Mouse (Mus musculus): Measurements from ENCODE around the gene Retn.

The Retn gene

GRCm38 (mm10) chr8:3626971-3627370 is 28.6 kb upstream of the Retn start:
- no peak overlapping the region for H3K4me3 ChIP-seq (replicated peaks; ENCODE audit: low read length)
- peaks cover 20% of the 10 kb centered on the region for H3K27me3 ChIP-seq (ENCODE audit: insufficient read depth, low read length)
- H3K4me1 ChIP-seq (replicated peaks; ENCODE audit: low read depth, low read length) = peaks cover 23% of the 10 kb centered on the region
- H3K36me3 ChIP-seq (ENCODE audit: insufficient read depth, low read length) = peaks cover 20% of the 10 kb centered on the region
- no peak for TF ChIP-seq CTCF (conservative IDR thresholded peaks at IDR 0.05; ENCODE audit: low read length)
- no peaks in the 10 kb centered on the region for H3K9me3 ChIP-seq (ENCODE audit: low read length)

- Histone ChIP-seq H3K9me3 (ENCODE audit: low read length) (no peaks in the 10 kb centered on the region), H3K4me3 (replicated peaks; ENCODE audit: low read length) (no peak overlapping the region), H3K27me3 (ENCODE audit: insufficient read depth, low read length) (peaks cover 20% of the 10 kb centered on the region), H3K4me1 (replicated peaks; ENCODE audit: low read depth, low read length) (peaks cover 21% of the 10 kb centered on the region), H3K36me3 (ENCODE audit: insufficient read depth, low read length) (peaks cover 20% of the 10 kb centered on the region)
- TF ChIP-seq CTCF (conservative IDR thresholded peaks at IDR 0.05; ENCODE audit: low read length) = peak; percentile 57
- no peak for TF ChIP-seq NANOG (IDR thresholded peaks at IDR 0.05; ENCODE audit: borderline replicate concordance, low read length)
Observed at GRCm38 (mm10) chr8:3628014-3628413, 27.6 kb upstream of the Retn start.

DNA sequence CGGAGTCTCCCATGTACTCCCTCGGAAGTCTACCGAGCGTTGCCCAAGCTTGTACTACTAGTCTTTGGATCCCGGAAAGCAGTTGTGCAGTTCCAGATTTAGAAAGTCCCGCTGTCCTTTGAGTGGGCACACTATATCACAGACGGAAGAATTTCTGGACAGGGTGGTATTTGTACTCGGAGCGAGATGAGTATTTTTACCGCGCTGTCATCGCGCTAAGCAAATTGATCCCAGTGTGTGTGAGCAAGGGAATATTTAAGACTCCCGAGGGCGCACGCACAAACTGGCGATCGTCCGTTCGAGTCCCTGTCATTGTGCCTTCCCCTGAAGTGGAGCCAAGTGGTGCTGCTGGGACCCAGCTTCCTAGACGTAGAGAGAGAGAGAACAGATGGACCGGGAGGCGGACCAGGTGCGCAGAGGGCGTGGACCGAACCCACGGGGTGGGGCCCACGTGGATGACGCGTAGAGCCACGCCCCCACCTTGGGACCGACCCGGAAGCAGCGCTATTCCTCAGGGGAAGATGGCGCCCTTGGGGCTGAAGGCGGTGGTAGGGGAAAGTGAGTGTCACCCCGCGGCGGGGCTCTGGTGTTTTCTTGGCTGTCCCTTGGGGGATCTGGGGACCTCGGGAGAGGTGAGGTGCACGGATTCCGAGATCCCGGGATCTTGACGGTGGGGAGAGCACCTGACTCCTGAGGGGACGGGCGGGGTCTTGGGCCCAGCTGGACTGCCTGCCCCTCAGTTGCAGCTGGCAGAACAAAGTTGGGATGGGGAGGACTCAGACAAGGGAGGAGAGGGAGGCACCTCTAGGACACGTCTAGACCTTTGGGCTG is 24.7 kb upstream of the Retn start, which contains the start of gene Stxbp2:
TSS of gene Stxbp2 (plus strand) at position 309 of the 831 bp plus-strand sequence.
- no peak for TF ChIP-seq CTCF (conservative IDR thresholded peaks at IDR 0.05; ENCODE audit: low read length)
- TF ChIP-seq NANOG (IDR thresholded peaks at IDR 0.05; ENCODE audit: borderline replicate concordance, low read length) = no peak
- no peak for TF ChIP-seq POU5F1 (IDR thresholded peaks at IDR 0.05; ENCODE audit: borderline replicate concordance, low read length)
- peaks cover 35% of the 10 kb centered on the region for H3K36me3 ChIP-seq (ENCODE audit: insufficient read depth, low read length)
- H3K4me1 ChIP-seq (replicated peaks; ENCODE audit: low read depth, low read length) = peaks cover 21% of the 10 kb centered on the region
- peaks cover 20% of the 10 kb centered on the region for H3K27me3 ChIP-seq (ENCODE audit: insufficient read depth, low read length)
- peak within 1 kb of the TSS; percentile 89 for H3K4me3 ChIP-seq (replicated peaks; ENCODE audit: low read length)
- H3K9me3 ChIP-seq (ENCODE audit: low read length) = no peaks in the 10 kb centered on the region

DNA sequence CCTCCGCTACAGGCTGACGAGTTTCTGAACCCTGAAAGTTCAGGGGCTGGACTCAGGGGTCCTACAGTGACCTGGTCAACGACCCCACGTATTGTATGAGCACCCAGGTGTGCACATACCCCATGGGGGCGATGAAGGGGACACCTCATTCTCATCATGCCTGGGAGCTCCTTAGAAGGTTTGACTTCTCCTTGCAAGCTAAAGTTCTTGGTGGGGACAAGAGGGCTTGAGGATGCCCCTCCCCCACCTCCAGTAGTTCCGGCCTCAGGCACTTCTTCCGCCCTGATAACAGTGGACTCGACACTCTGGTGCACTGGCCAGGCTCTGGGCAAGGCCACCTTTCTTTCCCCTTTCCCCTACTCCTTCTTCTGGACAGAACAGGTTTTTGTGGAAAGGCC is 24.1 kb upstream of the Retn start:
- no peak for TF ChIP-seq CTCF (conservative IDR thresholded peaks at IDR 0.05; ENCODE audit: low read length)
- no peak for TF ChIP-seq POU5F1 (IDR thresholded peaks at IDR 0.05; ENCODE audit: borderline replicate concordance, low read length)
- TF ChIP-seq NANOG (IDR thresholded peaks at IDR 0.05; ENCODE audit: borderline replicate concordance, low read length) = no peak
- H3K27me3 ChIP-seq (ENCODE audit: insufficient read depth, low read length) = peaks cover 20% of the 10 kb centered on the region
- H3K36me3 ChIP-seq (ENCODE audit: insufficient read depth, low read length) = peaks cover 41% of the 10 kb centered on the region
- H3K4me1 ChIP-seq (replicated peaks; ENCODE audit: low read depth, low read length) = peaks cover 21% of the 10 kb centered on the region
- H3K4me3 ChIP-seq (replicated peaks; ENCODE audit: low read length) = peak overlapping the region; percentile 89
- H3K9me3 ChIP-seq (ENCODE audit: low read length) = no peaks in the 10 kb centered on the region

DNA sequence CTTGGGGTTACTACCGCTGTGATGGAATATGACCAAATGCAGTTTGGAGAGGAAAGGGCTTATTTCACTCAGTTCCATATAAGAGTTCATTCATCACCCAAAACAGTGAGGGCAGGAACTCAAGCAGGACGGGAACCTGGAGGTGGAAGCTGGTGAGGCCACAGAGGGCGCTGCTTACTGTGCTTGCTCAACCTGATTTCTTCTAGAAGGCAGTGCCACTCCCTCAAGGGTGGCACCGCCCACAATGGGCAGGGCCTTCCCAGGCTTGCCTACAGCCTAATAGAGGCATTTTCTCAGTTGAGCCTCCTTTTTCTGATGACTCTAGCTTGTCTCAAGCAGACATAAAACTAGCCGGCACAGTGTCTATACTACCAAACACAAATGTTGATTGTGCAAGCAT is 9.8 kb upstream of the Retn start:
- no peak for TF ChIP-seq NANOG (IDR thresholded peaks at IDR 0.05; ENCODE audit: borderline replicate concordance, low read length)
- Histone ChIP-seq H3K36me3 (ENCODE audit: insufficient read depth, low read length) (peaks cover 23% of the 10 kb centered on the region), H3K9me3 (ENCODE audit: low read length) (no peaks in the 10 kb centered on the region), H3K4me1 (replicated peaks; ENCODE audit: low read depth, low read length) (peaks cover 51% of the 10 kb centered on the region), H3K27me3 (ENCODE audit: insufficient read depth, low read length) (no peaks in the 10 kb centered on the region), H3K4me3 (replicated peaks; ENCODE audit: low read length) (peak overlapping the region; percentile 41)

GRCm38 (mm10) chr8:3646824-3647531 is 8.6 kb upstream of the Retn start:
- TF ChIP-seq CTCF (conservative IDR thresholded peaks at IDR 0.05; ENCODE audit: low read length) = no peak
- TF ChIP-seq NANOG (IDR thresholded peaks at IDR 0.05; ENCODE audit: borderline replicate concordance, low read length) = no peak
- TF ChIP-seq POU5F1 (IDR thresholded peaks at IDR 0.05; ENCODE audit: borderline replicate concordance, low read length) = no peak
- Histone ChIP-seq H3K36me3 (ENCODE audit: insufficient read depth, low read length) (peaks cover 11% of the 10 kb centered on the region), H3K4me1 (replicated peaks; ENCODE audit: low read depth, low read length) (peaks cover 51% of the 10 kb centered on the region), H3K4me3 (replicated peaks; ENCODE audit: low read length) (no peak overlapping the region), H3K9me3 (ENCODE audit: low read length) (no peaks in the 10 kb centered on the region), H3K27me3 (ENCODE audit: insufficient read depth, low read length) (no peaks in the 10 kb centered on the region)

- no peaks in the 10 kb centered on the region for H3K9me3 ChIP-seq (ENCODE audit: low read length)
- no peaks in the 10 kb centered on the region for H3K27me3 ChIP-seq (ENCODE audit: insufficient read depth, low read length)
- H3K4me1 ChIP-seq (replicated peaks; ENCODE audit: low read depth, low read length) = peaks cover 51% of the 10 kb centered on the region
- H3K4me3 ChIP-seq (replicated peaks; ENCODE audit: low read length) = no peak overlapping the region
- H3K36me3 ChIP-seq (ENCODE audit: insufficient read depth, low read length) = peaks cover 6% of the 10 kb centered on the region
- TF ChIP-seq NANOG (IDR thresholded peaks at IDR 0.05; ENCODE audit: borderline replicate concordance, low read length) = no peak
- TF ChIP-seq CTCF (conservative IDR thresholded peaks at IDR 0.05; ENCODE audit: low read length) = no peak
- TF ChIP-seq POU5F1 (IDR thresholded peaks at IDR 0.05; ENCODE audit: borderline replicate concordance, low read length) = no peak
Observed at GRCm38 (mm10) chr8:3647561-3647960, 8.0 kb upstream of the Retn start.

GRCm38 (mm10) chr8:3648268-3648667 is 7.3 kb upstream of the Retn start:
- Histone ChIP-seq H3K4me3 (replicated peaks; ENCODE audit: low read length) (no peak overlapping the region), H3K4me1 (replicated peaks; ENCODE audit: low read depth, low read length) (peaks cover 51% of the 10 kb centered on the region), H3K27me3 (ENCODE audit: insufficient read depth, low read length) (no peaks in the 10 kb centered on the region), H3K9me3 (ENCODE audit: low read length) (no peaks in the 10 kb centered on the region), H3K36me3 (ENCODE audit: insufficient read depth, low read length) (no peaks in the 10 kb centered on the region)
- TF ChIP-seq POU5F1 (IDR thresholded peaks at IDR 0.05; ENCODE audit: borderline replicate concordance, low read length) (no peak), CTCF (conservative IDR thresholded peaks at IDR 0.05; ENCODE audit: low read length) (no peak), NANOG (IDR thresholded peaks at IDR 0.05; ENCODE audit: borderline replicate concordance, low read length) (no peak)

Data from E14TG2a.4 (cell line).